Mouse (Mus musculus): ENCODE data around the gene Scamp3.

GRCm38 (mm10) chr3:89203142-89203514, 25.9 kb downstream of the Scamp3 start:
- no peak for TF ChIP-seq CTCF (IDR thresholded peaks at IDR 0.05; ENCODE audit: control insufficient read depth, insufficient read depth, insufficient replicate concordance, low read depth, low read length)
- no peak for TF ChIP-seq POLR2A (IDR thresholded peaks at IDR 0.05; ENCODE audit: control insufficient read depth, low read depth, low read length)
